Mouse (Mus musculus) stomach, embryonic 15.5 days (tissue): ENCODE results near the gene Peli1. TPM values are rescaled to one million over a fixed set of nuclear protein-coding genes. Genes with fewer than 3 reads are reported as not detected.
A peak's percentile ranks its signal among the peaks of the same experiment; 100 is the strongest.

ENCODE experiments used
- ATAC-seq: fragments of 200-750 bp; cut with Nextera tagmentation; 2 replicates; pipeline ENCODE4 v1.8.0; 2017; ENCODE audit warnings: low read depth, moderate number of reproducible peaks, moderate TSS enrichment; ENCODE audit not compliant: insufficient read depth, low FRiP score
- H3K27ac ChIP-seq: fragments of 300-500 bp; sonication (generic); 2 replicates; pipeline ENCODE4 v1.5.1; 2015; ENCODE audit warnings: mild to moderate bottlenecking, inconsistent platforms
- H3K27me3 ChIP-seq: fragments of 300-500 bp; sonication (generic); replicated peaks from 2 replicates; pipeline ENCODE4 v1.6.1; 2015; ENCODE audit warnings: inconsistent platforms
- H3K36me3 ChIP-seq: fragments of 300-500 bp; sonication (generic); 2 replicates; pipeline ENCODE4 v1.6.1; 2015; ENCODE audit warnings: inconsistent platforms
- H3K4me1 ChIP-seq: fragments of 300-500 bp; sonication (generic); 2 replicates; pipeline ENCODE4 v1.6.1; 2015; ENCODE audit warnings: inconsistent platforms
- H3K4me2 ChIP-seq: fragments of 300-500 bp; sonication (generic); 2 replicates; pipeline ENCODE4 v1.6.1; 2015; ENCODE audit warnings: mild to moderate bottlenecking, inconsistent platforms
- H3K4me3 ChIP-seq: fragments of 300-500 bp; sonication (generic); replicated peaks from 2 replicates; pipeline ENCODE4 v1.5.1; 2015; ENCODE audit warnings: inconsistent platforms
- H3K9ac ChIP-seq: fragments of 300-500 bp; sonication (generic); 2 replicates; pipeline ENCODE4 v1.6.1; 2015; ENCODE audit warnings: inconsistent platforms
- H3K9me3 ChIP-seq: fragments of 300-500 bp; sonication (generic); 2 replicates; pipeline ENCODE4 v1.6.1; 2016; ENCODE audit warnings: inconsistent platforms
- WGBS: fragments of 180-500 bp; shearing (Covaris S2); methylation state at CpG from one replicate; pipeline ENCODE4 v1.1.7; 2015; 5-methylcytosine and 5-hydroxymethylcytosine counted together
- polyA plus RNA-seq: library from polyadenylated mRNA; unstranded; fragments of >200 nt; fragmentation: Nextera tagmentation; extraction: Ambion mirVana; gene quantifications from 2 replicates; pipeline ENCODE4 v1.2.1, GENCODE M21; 2015

The Peli1 gene
- polyA plus RNA-seq, 1 experiment from 2014 or later: 33.8 TPM

DNA sequence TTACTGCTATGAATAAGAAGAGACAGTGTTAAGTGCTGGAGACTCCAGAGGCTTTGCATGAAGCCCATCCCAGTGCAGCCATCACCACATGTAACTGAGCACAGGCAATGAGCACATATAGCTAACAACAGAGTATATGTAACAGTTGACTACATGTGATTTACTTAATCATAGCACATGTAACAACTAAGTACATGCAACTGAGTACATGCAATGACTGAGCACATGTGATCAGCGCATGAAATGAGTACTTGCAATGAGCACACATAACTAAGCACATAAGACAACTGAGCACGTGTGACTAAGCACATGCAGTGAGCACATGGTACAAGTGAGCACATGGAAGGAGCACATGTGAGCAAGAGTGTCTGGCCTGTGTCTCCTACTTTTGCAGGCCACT lies 29.0 kb upstream of the Peli1 start:
- Histone ChIP-seq H3K4me2 (no peak overlapping the region), H3K27me3 (no peaks in the 10 kb centered on the region), H3K4me1 (no peaks in the 10 kb centered on the region), H3K9me3 (no peaks in the 10 kb centered on the region), H3K36me3 (no peaks in the 10 kb centered on the region), H3K9ac (no peak overlapping the region), H3K27ac (no peak overlapping the region), H3K4me3 (no peak overlapping the region)
- ATAC-seq: no peak
- WGBS: 93% methylated on average over 2 of the region's 2 CpGs

- Histone ChIP-seq H3K9me3 (no peaks in the 10 kb centered on the region), H3K27me3 (no peaks in the 10 kb centered on the region), H3K36me3 (no peaks in the 10 kb centered on the region), H3K4me1 (no peaks in the 10 kb centered on the region), H3K9ac (no peak overlapping the region), H3K27ac (no peak overlapping the region), H3K4me2 (no peak overlapping the region), H3K4me3 (no peak overlapping the region)
- ATAC-seq: no peak
- WGBS: 84% methylated on average over 3 of the region's 3 CpGs
Observed at GRCm38 (mm10) chr11:21063271-21063670, 27.8 kb upstream of the Peli1 start.

DNA sequence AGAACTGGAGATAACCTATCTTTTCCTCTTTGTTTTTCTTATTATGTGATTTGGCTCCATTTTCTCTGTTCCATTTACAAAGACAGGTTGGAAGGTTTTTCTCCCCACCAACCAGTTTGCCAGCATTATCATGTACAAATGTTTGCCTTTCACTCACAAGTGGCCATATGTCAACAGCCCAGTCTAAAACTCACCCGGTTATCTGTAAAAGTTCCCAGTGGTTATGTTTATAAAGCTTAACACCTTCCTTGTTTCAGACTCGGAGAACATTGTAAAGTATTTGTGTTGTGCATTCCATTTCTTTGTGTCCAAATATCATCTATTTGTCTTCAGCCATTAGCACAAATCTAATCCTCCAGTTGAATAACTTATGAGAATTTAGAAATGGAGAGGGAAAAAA lies 11.7 kb upstream of the Peli1 start:
- 25% methylated on average over 2 of the region's 2 CpGs for WGBS
- H3K4me2 ChIP-seq: no peak overlapping the region
- peak; percentile 89 for ATAC-seq
- H3K27ac ChIP-seq: no peak overlapping the region
- no peaks in the 10 kb centered on the region for H3K9me3 ChIP-seq
- H3K4me3 ChIP-seq: no peak overlapping the region
- H3K27me3 ChIP-seq: no peaks in the 10 kb centered on the region
- H3K4me1 ChIP-seq: no peaks in the 10 kb centered on the region
- no peak overlapping the region for H3K9ac ChIP-seq
- no peaks in the 10 kb centered on the region for H3K36me3 ChIP-seq

DNA sequence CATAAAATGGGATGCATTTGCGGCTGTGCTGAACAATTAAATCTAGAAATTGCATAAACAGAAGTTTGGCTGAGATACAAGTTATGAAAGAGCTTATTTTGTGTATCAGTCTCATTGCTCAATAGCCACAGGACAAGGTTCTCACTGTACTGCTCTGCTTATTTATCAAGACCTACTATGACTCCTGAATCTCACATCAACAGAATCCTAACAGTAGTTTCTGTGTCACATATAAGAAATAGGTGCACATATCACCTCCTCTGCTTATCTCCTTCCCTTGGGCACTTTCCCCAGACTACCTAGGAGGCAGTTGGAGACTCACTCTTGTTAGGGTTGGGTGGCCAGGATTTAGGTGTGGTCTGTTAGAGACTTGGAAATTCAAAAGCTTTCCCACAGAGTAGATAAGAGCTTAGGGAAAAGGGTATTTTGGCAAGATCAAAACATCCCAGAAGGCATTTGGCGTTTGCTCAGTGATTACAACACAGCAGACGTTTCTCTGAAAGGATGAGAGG lies 11.2 kb upstream of the Peli1 start:
- no peak for ATAC-seq
- H3K9me3 ChIP-seq: no peaks in the 10 kb centered on the region
- H3K4me3 ChIP-seq: no peak overlapping the region
- WGBS: 39% methylated on average over 3 of the region's 3 CpGs
- no peak overlapping the region for H3K9ac ChIP-seq
- H3K27ac ChIP-seq: no peak overlapping the region
- H3K4me2 ChIP-seq: no peak overlapping the region
- no peaks in the 10 kb centered on the region for H3K27me3 ChIP-seq
- no peaks in the 10 kb centered on the region for H3K36me3 ChIP-seq
- H3K4me1 ChIP-seq: no peaks in the 10 kb centered on the region

GRCm38 (mm10) chr11:21081169-21081568 lies 9.9 kb upstream of the Peli1 start:
- WGBS: 94% methylated on average over 3 of the region's 3 CpGs
- Histone ChIP-seq H3K9ac (no peak overlapping the region), H3K36me3 (no peaks in the 10 kb centered on the region), H3K4me2 (no peak overlapping the region), H3K9me3 (no peaks in the 10 kb centered on the region), H3K4me1 (no peaks in the 10 kb centered on the region), H3K4me3 (no peak overlapping the region), H3K27me3 (no peaks in the 10 kb centered on the region), H3K27ac (no peak overlapping the region)
- no peak for ATAC-seq

DNA sequence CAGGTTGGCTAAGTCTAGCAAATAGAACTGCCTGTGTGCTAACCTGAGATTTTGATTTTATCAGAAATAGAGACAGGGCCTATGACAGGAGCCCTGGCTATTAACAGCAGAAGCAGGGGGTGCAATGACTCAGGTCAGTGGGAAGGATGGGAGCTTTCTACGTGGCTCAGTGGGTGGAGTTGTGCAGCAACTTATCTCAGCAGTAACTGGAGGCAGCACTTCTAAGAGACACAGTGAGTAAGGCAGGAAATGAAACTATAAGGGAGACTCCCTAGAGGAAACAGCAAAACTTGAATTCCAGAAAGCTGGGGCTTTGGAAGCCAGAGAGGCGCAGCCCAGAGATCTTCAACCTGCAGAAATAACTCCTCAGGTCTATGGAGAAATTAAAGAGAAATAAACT lies 8.4 kb upstream of the Peli1 start:
- Histone ChIP-seq H3K9ac (no peak overlapping the region), H3K36me3 (no peaks in the 10 kb centered on the region), H3K4me3 (no peak overlapping the region), H3K27ac (no peak overlapping the region), H3K9me3 (no peaks in the 10 kb centered on the region), H3K4me2 (no peak overlapping the region), H3K27me3 (no peaks in the 10 kb centered on the region), H3K4me1 (no peaks in the 10 kb centered on the region)
- WGBS: 34% methylated on average over 2 of the region's 2 CpGs
- ATAC-seq: peak; percentile 70; the same call in 1 of the 2 replicates

- Histone ChIP-seq H3K9me3 (no peaks in the 10 kb centered on the region), H3K4me3 (no peak overlapping the region), H3K9ac (no peak overlapping the region), H3K27ac (no peak overlapping the region), H3K36me3 (no peaks in the 10 kb centered on the region), H3K4me2 (no peak overlapping the region), H3K4me1 (peaks cover under 1% of the 10 kb centered on the region; the same call in 1 of the 2 replicates), H3K27me3 (no peaks in the 10 kb centered on the region)
- ATAC-seq: no peak
- WGBS: 46% methylated on average over 2 of the region's 2 CpGs
Observed at GRCm38 (mm10) chr11:21088356-21088755, 2.7 kb upstream of the Peli1 start.

- ATAC-seq: no peak
- Histone ChIP-seq H3K27me3 (no peaks in the 10 kb centered on the region), H3K4me2 (no peak overlapping the region), H3K9ac (no peak overlapping the region), H3K27ac (no peak overlapping the region), H3K4me1 (peaks cover 2% of the 10 kb centered on the region; the same call in 1 of the 2 replicates), H3K9me3 (no peaks in the 10 kb centered on the region), H3K4me3 (no peak overlapping the region), H3K36me3 (no peaks in the 10 kb centered on the region)
- WGBS: 31% methylated on average over 4 of the region's 4 CpGs
Observed at GRCm38 (mm10) chr11:21089571-21089970, 1.5 kb upstream of the Peli1 start.

DNA sequence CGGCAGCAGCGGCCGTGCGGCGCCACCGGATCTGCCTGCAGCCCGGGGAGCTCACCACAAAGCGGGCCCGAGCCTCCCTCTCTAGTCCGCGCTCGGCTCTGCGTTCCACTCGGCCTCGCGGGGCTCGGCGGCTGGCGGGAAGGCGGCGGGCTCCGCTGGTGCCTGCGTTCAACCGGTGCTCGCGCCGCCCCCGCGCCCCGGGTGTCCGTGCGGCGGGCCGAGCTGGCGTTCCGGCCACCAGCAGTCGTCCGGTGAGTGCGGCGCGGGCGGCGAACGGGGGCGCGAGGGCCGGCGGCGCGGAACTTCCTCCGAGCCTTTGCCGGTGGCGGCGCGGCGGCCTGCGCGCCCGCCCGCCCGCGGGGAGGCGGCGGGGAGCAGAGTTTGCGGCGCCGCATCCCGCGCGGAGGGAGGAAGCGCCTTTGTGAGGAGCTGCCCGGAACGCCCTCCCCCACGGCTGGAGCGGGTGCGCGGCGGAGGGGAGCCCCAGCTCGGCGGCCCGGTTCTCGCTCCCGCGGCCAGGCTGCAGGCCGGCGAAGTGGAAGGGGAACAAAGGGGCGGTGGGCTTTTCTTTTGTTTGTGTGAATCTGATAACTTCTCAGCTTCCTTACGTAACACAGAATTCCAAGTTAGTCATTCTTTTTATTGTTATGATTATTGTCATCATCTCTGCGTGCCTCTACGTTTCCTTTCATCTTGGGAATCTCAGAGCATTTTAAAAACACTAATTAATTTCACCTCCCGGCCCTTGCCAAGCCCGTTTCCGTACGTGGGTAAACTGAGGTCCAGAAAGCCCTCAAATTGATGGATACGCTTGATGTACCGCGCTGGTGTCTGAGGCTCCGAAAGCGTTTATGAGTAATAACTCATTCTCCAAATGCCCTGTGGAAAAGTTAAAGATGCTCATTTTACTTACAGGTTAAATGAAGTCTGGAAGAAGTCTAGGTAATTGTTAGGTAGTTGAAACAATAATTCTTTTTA lies 626 bp downstream of the Peli1 start:
- H3K36me3 ChIP-seq: no peaks in the 10 kb centered on the region
- peak; percentile 47 for ATAC-seq
- no peaks in the 10 kb centered on the region for H3K27me3 ChIP-seq
- WGBS: under 1% methylated on average over 92 of the region's 99 CpGs
- peaks cover 2% of the 10 kb centered on the region; the same call in 1 of the 2 replicates for H3K4me1 ChIP-seq
- peak overlapping the region; percentile 88 for H3K4me3 ChIP-seq
- peak overlapping the region; percentile 67 for H3K4me2 ChIP-seq
- H3K9me3 ChIP-seq: no peaks in the 10 kb centered on the region
- H3K9ac ChIP-seq: peak overlapping the region; percentile 87
- peak overlapping the region; percentile 99 for H3K27ac ChIP-seq

- Histone ChIP-seq H3K9me3 (no peaks in the 10 kb centered on the region), H3K27me3 (no peaks in the 10 kb centered on the region), H3K27ac (no peak overlapping the region; the same call in 1 of the 2 replicates), H3K4me3 (peak overlapping the region; percentile 88), H3K4me2 (peak overlapping the region; percentile 67), H3K36me3 (no peaks in the 10 kb centered on the region), H3K4me1 (peaks cover 2% of the 10 kb centered on the region; the same call in 1 of the 2 replicates), H3K9ac (peak overlapping the region; percentile 87; the same call in 1 of the 2 replicates)
- WGBS: 11% methylated on average over 7 of the region's 7 CpGs
- no peak for ATAC-seq
Observed at GRCm38 (mm10) chr11:21092621-21093020, 1.5 kb downstream of the Peli1 start.

- Histone ChIP-seq H3K4me3 (no peak overlapping the region), H3K36me3 (no peaks in the 10 kb centered on the region)
Observed at GRCm38 (mm10) chr11:21093081-21093815, 2.2 kb downstream of the Peli1 start.

More at GRCm38 (mm10) chr11:21093081-21093815, 2.2 kb downstream of the Peli1 start:
- no peak for ATAC-seq
- Histone ChIP-seq H3K9me3 (no peaks in the 10 kb centered on the region), H3K4me1 (peaks cover 2% of the 10 kb centered on the region; the same call in 1 of the 2 replicates), H3K4me2 (peak overlapping the region; percentile 38; the same call in 1 of the 2 replicates), H3K27me3 (no peaks in the 10 kb centered on the region), H3K9ac (no peak overlapping the region), H3K27ac (no peak overlapping the region)
- WGBS: 46% methylated on average over 3 of the region's 3 CpGs
